Mouse (Mus musculus): ENCODE data around the gene Klhl25. TPM values are rescaled to one million over a fixed set of nuclear protein-coding genes. Genes with fewer than 3 reads are reported as not detected.
"Not testable (repeated sequence)": the region's sequence is repeated elsewhere in the genome, so short reads cannot be mapped to it uniquely, and the experiment has no call there.

Klhl25 gene
- total RNA-seq, 2 experiments from 2014 or later, result 15.7 to 18.4 TPM

- no peak for DNase-seq (ENCODE audit: low spot score in 2 of 2)
Observed at GRCm38 (mm10) chr7:75840071-75840470, 8.0 kb upstream of the Klhl25 start.

GRCm38 (mm10) chr7:75842306-75842705 lies 5.8 kb upstream of the Klhl25 start:
- no peak for DNase-seq (ENCODE audit: low spot score in 2 of 2)

- no peak for DNase-seq (ENCODE audit: low spot score in 2 of 2)
Observed at GRCm38 (mm10) chr7:75845936-75846335, 2.2 kb upstream of the Klhl25 start.

GRCm38 (mm10) chr7:75846942-75847341 lies 1.2 kb upstream of the Klhl25 start:
- DNase-seq (ENCODE audit: low spot score in 2 of 2), result no peak

GRCm38 (mm10) chr7:75847489-75847888 lies 621 bp upstream of the Klhl25 start:
- DNase-seq (ENCODE audit: low spot score in 2 of 2), result no peak

GRCm38 (mm10) chr7:75848776-75849670 lies 913 bp downstream of the Klhl25 start:
- no peak for DNase-seq (ENCODE audit: low spot score in 2 of 2)

GRCm38 (mm10) chr7:75850396-75850795 lies 2.3 kb downstream of the Klhl25 start:
- DNase-seq (ENCODE audit: low spot score in 2 of 2), result not testable (repeated sequence)

- no peak for DNase-seq (ENCODE audit: low spot score in 2 of 2)
Observed at GRCm38 (mm10) chr7:75851290-75851689, 3.2 kb downstream of the Klhl25 start.

GRCm38 (mm10) chr7:75852363-75852762 lies 4.3 kb downstream of the Klhl25 start:
- peak in 1 of 2 experiments; percentile 30 for DNase-seq (ENCODE audit: low spot score in 2 of 2)

GRCm38 (mm10) chr7:75853171-75853830 lies 5.2 kb downstream of the Klhl25 start:
- no peak for DNase-seq (ENCODE audit: low spot score in 2 of 2)

- DNase-seq (ENCODE audit: low spot score in 2 of 2), result no peak
Observed at GRCm38 (mm10) chr7:75854231-75854925, 6.3 kb downstream of the Klhl25 start.

- no peak for DNase-seq (ENCODE audit: low spot score in 2 of 2)
Observed at GRCm38 (mm10) chr7:75855028-75855427, 6.9 kb downstream of the Klhl25 start.

- no peak for DNase-seq (ENCODE audit: low spot score in 2 of 2)
Observed at GRCm38 (mm10) chr7:75856259-75856658, 8.1 kb downstream of the Klhl25 start.

- DNase-seq (ENCODE audit: low spot score in 2 of 2), result no peak
Observed at GRCm38 (mm10) chr7:75859771-75860196, 11.7 kb downstream of the Klhl25 start.

GRCm38 (mm10) chr7:75861638-75862426 lies 13.7 kb downstream of the Klhl25 start:
- DNase-seq (ENCODE audit: low spot score in 2 of 2), result not testable (repeated sequence)

- DNase-seq (ENCODE audit: low spot score in 2 of 2), result not testable (repeated sequence)
Observed at GRCm38 (mm10) chr7:75862427-75862781, 14.3 kb downstream of the Klhl25 start.

- DNase-seq (ENCODE audit: low spot score in 2 of 2), result not testable (repeated sequence)
Observed at GRCm38 (mm10) chr7:75863248-75863911, 15.3 kb downstream of the Klhl25 start.

- no peak for DNase-seq (ENCODE audit: low spot score in 2 of 2)
Observed at GRCm38 (mm10) chr7:75865026-75865425, 16.9 kb downstream of the Klhl25 start.

- no peak for DNase-seq (ENCODE audit: low spot score in 2 of 2)
Observed at GRCm38 (mm10) chr7:75866557-75866956, 18.4 kb downstream of the Klhl25 start.

GRCm38 (mm10) chr7:75868687-75869086 lies 20.6 kb downstream of the Klhl25 start:
- DNase-seq (ENCODE audit: low spot score in 2 of 2), result no peak

Measured in adrenal gland, postnatal 4 days (tissue).